Mouse (Mus musculus) forebrain, embryonic 12.5 days (tissue): Measurements from ENCODE around the gene Ifrd2. TPM values are rescaled to one million over a fixed set of nuclear protein-coding genes. Genes with fewer than 3 reads are reported as not detected.

Experiments used
- ATAC-seq: fragments of 200-750 bp; cut with Nextera tagmentation; 2 replicates; pipeline ENCODE4 v1.8.0; 2017; ENCODE audit warnings: moderate TSS enrichment; ENCODE audit not compliant: low FRiP score
- H3K27ac ChIP-seq: fragments of 300-500 bp; sonication (generic); 2 replicates; pipeline ENCODE4 v1.5.1; 2016; ENCODE audit warnings: mild to moderate bottlenecking
- H3K27me3 ChIP-seq: fragments of 300-500 bp; sonication (generic); 2 replicates; pipeline ENCODE4 v1.6.1; 2016; ENCODE audit warnings: mild to moderate bottlenecking
- H3K36me3 ChIP-seq: fragments of 300-500 bp; sonication (generic); replicated peaks from 2 replicates; pipeline ENCODE4 v1.6.1; 2016; ENCODE audit warnings: mild to moderate bottlenecking
- H3K4me1 ChIP-seq: fragments of 300-500 bp; sonication (generic); 2 replicates; pipeline ENCODE4 v1.6.1; 2016
- H3K4me2 ChIP-seq: fragments of 300-500 bp; sonication (generic); 2 replicates; pipeline ENCODE4 v1.6.1; 2016; ENCODE audit warnings: mild to moderate bottlenecking, moderate library complexity
- H3K4me3 ChIP-seq: fragments of 300-500 bp; sonication (generic); replicated peaks from 2 replicates; pipeline ENCODE4 v1.5.1; 2016; ENCODE audit warnings: mild to moderate bottlenecking
- H3K9ac ChIP-seq: fragments of 300-500 bp; sonication (generic); 2 replicates; pipeline ENCODE4 v1.6.1; 2016; ENCODE audit warnings: mild to moderate bottlenecking
- H3K9me3 ChIP-seq: fragments of 300-500 bp; sonication (generic); 2 replicates; pipeline ENCODE4 v1.6.1; 2016
- WGBS: fragments of 180-500 bp; shearing (Covaris S2); methylation state at CpG from one replicate; pipeline ENCODE4 v1.1.7; 2016; 5-methylcytosine and 5-hydroxymethylcytosine counted together
- polyA plus RNA-seq: library from polyadenylated mRNA; unstranded; fragments of >200 nt; fragmentation: Nextera tagmentation; extraction: Ambion mirVana; gene quantifications from 2 replicates; pipeline ENCODE4 v1.2.1, GENCODE M21; 2016

The Ifrd2 gene
- polyA plus RNA-seq, 1 experiment from 2014 or later: 22.1 TPM

DNA sequence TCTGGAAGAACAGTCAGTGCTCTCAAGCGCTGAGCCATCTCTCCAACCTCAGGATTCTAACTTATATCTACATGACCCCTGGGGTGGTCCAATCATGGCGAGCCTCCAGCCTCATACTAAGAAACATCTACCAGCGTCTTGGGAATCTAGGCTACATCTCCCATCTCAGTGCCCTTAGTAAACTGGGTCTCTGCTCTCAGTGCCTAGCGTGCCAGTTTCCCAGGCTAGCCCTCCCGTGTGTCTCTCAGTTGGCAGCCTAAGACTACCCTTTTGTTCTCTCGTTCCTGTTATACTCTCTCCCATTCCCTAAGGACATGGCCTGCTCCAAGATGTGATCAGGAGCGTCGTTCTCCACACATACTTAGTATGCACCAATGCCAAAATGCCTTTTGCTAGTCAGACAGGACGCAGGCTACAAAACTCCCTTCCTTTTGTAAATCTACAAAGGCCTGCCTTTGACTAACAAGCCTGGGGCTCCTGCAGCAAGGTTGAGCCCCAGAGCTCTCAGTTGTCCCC, 43.9 kb downstream of the Ifrd2 start:
- H3K4me2 ChIP-seq: peak overlapping the region; percentile 99
- peak overlapping the region; percentile 94 for H3K4me3 ChIP-seq
- H3K36me3 ChIP-seq: peaks cover 13% of the 10 kb centered on the region; the same call in 1 of the 2 replicates
- H3K9ac ChIP-seq: peak overlapping the region; percentile 94
- ATAC-seq: no peak
- H3K4me1 ChIP-seq: peaks cover 91% of the 10 kb centered on the region
- no peaks in the 10 kb centered on the region for H3K27me3 ChIP-seq
- H3K27ac ChIP-seq: peak overlapping the region; percentile 100
- whole genome bisulfite sequencing: 25% methylated on average over 9 of the region's 9 CpGs
- no peaks in the 10 kb centered on the region for H3K9me3 ChIP-seq

GRCm38 (mm10) chr9:107631861-107632260, 44.4 kb downstream of the Ifrd2 start:
- no peak for ATAC-seq
- WGBS: 61% methylated on average over 8 of the region's 8 CpGs

DNA sequence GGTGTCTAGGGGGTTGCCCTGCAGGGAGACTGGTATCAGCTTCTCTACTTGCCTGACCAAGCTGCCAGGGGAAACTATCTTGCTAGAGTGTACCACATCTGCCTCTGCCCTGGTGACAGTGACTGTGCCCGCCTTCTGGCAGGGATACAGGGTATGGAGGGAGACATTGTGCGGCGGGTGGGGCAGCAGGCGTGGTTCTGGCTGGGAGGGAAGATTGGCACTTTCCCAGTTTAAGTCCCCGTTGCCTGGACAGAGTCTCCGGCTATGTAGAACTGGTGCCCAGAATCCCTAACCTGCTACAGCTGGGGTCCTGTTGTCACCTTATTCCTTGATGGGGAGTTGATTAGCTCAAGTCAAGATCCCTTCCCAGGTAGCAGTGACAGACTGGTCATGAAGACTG, 45.0 kb downstream of the Ifrd2 start:
- no peak for ATAC-seq
- Histone ChIP-seq H3K4me3 (peak overlapping the region; percentile 94), H3K9me3 (no peaks in the 10 kb centered on the region), H3K4me1 (peaks cover 91% of the 10 kb centered on the region), H3K27ac (peak overlapping the region; percentile 100), H3K36me3 (peaks cover 13% of the 10 kb centered on the region; the same call in 1 of the 2 replicates), H3K4me2 (peak overlapping the region; percentile 99), H3K9ac (peak overlapping the region; percentile 94), H3K27me3 (no peaks in the 10 kb centered on the region)
- 23% methylated on average over 6 of the region's 6 CpGs for WGBS

More at GRCm38 (mm10) chr9:107631861-107632260, 44.4 kb downstream of the Ifrd2 start:
- H3K4me1 ChIP-seq: peaks cover 91% of the 10 kb centered on the region
- peak overlapping the region; percentile 100 for H3K27ac ChIP-seq
- peaks cover 13% of the 10 kb centered on the region; the same call in 1 of the 2 replicates for H3K36me3 ChIP-seq
- H3K9me3 ChIP-seq: no peaks in the 10 kb centered on the region
- peak overlapping the region; percentile 94 for H3K9ac ChIP-seq
- no peaks in the 10 kb centered on the region for H3K27me3 ChIP-seq
- peak overlapping the region; percentile 99 for H3K4me2 ChIP-seq
- peak overlapping the region; percentile 94 for H3K4me3 ChIP-seq

GRCm38 (mm10) chr9:107633091-107633660, 45.7 kb downstream of the Ifrd2 start:
- peaks cover 88% of the 10 kb centered on the region for H3K4me1 ChIP-seq
- peak overlapping the region; percentile 94 for H3K4me3 ChIP-seq
- H3K27ac ChIP-seq: peak overlapping the region; percentile 100
- peaks cover 9% of the 10 kb centered on the region; the same call in 1 of the 2 replicates for H3K36me3 ChIP-seq
- no peaks in the 10 kb centered on the region for H3K9me3 ChIP-seq
- H3K9ac ChIP-seq: peak overlapping the region; percentile 94
- H3K27me3 ChIP-seq: no peaks in the 10 kb centered on the region
- H3K4me2 ChIP-seq: peak overlapping the region; percentile 99
- WGBS: under 1% methylated on average over 33 of the region's 33 CpGs
- ATAC-seq: peak; percentile 7; the same call in 1 of the 2 replicates

GRCm38 (mm10) chr9:107633661-107634405, 46.4 kb downstream of the Ifrd2 start:
- ATAC-seq: no peak
- H3K27me3 ChIP-seq: no peaks in the 10 kb centered on the region
- H3K27ac ChIP-seq: peak overlapping the region; percentile 100
- no peaks in the 10 kb centered on the region for H3K9me3 ChIP-seq
- H3K9ac ChIP-seq: peak overlapping the region; percentile 94
- H3K4me2 ChIP-seq: peak overlapping the region; percentile 99
- peak overlapping the region; percentile 94 for H3K4me3 ChIP-seq
- H3K4me1 ChIP-seq: peaks cover 82% of the 10 kb centered on the region
- under 1% methylated on average over 15 of the region's 15 CpGs for WGBS
- peaks cover 5% of the 10 kb centered on the region; the same call in 1 of the 2 replicates for H3K36me3 ChIP-seq

- peak overlapping the region; percentile 99 for H3K4me2 ChIP-seq
- no peak for ATAC-seq
- no peaks in the 10 kb centered on the region; the same call in 1 of the 2 replicates for H3K36me3 ChIP-seq
- WGBS: under 1% methylated on average over 35 of the region's 35 CpGs
- H3K27me3 ChIP-seq: no peaks in the 10 kb centered on the region
- H3K27ac ChIP-seq: peak overlapping the region; percentile 100
- H3K9me3 ChIP-seq: no peaks in the 10 kb centered on the region
- peaks cover 77% of the 10 kb centered on the region for H3K4me1 ChIP-seq
- H3K4me3 ChIP-seq: peak overlapping the region; percentile 94
- peak overlapping the region; percentile 94 for H3K9ac ChIP-seq
Observed at GRCm38 (mm10) chr9:107634406-107635278, 47.2 kb downstream of the Ifrd2 start.

DNA sequence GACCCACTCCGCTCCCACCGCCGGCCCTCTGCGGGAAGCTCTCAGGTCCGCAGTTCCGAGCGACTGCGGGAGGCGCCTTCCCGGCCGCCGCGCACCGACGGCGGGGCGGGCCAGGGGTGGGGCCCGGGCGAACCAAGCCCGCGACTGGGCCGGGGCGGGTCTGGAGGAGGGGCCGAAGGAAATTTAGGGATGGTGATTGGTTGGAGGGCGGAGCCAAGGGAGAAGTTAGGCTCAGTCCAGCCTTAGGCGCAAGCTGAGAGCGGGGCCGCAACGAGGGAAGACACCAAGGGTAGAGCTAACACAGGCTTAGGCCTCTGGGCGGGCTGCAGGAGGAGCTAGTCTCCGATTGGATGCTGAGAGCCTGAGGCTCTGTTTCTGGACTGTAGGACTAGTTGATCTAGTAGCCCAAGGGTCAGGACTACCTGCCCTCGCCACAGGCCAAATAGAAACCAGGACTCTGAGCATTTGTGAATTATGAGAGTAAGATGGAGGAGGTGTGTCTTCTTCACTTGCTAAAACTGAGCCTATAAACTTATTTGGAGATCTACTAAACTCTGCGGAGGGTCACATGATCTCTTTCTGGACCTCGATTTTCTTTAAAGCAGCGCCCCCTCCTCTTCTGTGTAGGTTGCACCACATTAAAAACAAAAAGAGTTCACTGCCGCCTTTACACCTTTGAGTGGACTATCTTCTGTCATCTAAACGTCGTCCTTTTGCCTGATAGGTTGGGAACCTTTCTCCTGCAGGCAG, 48.0 kb downstream of the Ifrd2 start, which contains the start of gene Gnai2:
TSS of gene Gnai2 (minus strand) at position 89 of the 750 bp plus-strand sequence.
- peak within 1 kb of the TSS; percentile 99 for H3K4me2 ChIP-seq
- H3K9me3 ChIP-seq: no peaks in the 10 kb centered on the region
- WGBS: 3% methylated on average over 31 of the region's 38 CpGs
- H3K36me3 ChIP-seq: no peaks in the 10 kb centered on the region; the same call in 1 of the 2 replicates
- ATAC-seq: peak; percentile 91
- H3K9ac ChIP-seq: peak within 1 kb of the TSS; percentile 94
- peak within 1 kb of the TSS; percentile 94 for H3K4me3 ChIP-seq
- peaks cover 75% of the 10 kb centered on the region for H3K4me1 ChIP-seq
- H3K27ac ChIP-seq: peak within 1 kb of the TSS; percentile 100
- no peaks in the 10 kb centered on the region for H3K27me3 ChIP-seq

DNA sequence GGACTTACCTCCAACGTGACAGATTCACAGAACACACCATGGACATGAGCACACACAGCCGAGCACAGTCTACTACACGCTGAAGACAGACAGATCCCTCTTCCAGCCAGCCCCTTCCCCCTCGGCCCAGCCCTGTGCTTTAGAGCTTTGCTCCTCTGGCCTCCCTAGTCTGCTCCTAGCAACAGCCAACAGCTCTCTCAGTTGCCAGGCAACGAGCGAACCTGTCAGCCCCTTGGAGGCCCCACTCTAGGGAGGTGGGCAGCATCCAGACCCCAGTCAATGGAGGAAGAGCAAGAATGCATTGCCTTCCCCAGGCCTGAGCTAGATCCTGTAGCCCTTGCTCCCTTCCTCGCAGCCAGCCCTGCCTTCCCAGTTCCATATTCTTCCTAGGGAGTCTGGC, 49.6 kb downstream of the Ifrd2 start:
- ATAC-seq: peak; percentile 62
- Histone ChIP-seq H3K36me3 (no peaks in the 10 kb centered on the region; the same call in 1 of the 2 replicates), H3K27ac (peak overlapping the region; percentile 89), H3K27me3 (no peaks in the 10 kb centered on the region), H3K9me3 (no peaks in the 10 kb centered on the region), H3K4me2 (peak overlapping the region; percentile 43), H3K9ac (peak overlapping the region; percentile 25; the same call in 1 of the 2 replicates), H3K4me3 (peak overlapping the region; percentile 11; the same call in 1 of the 2 replicates), H3K4me1 (peaks cover 75% of the 10 kb centered on the region)
- 3% methylated on average over 7 of the region's 7 CpGs for WGBS

GRCm38 (mm10) chr9:107640257-107640772, 52.9 kb downstream of the Ifrd2 start:
- WGBS: 29% methylated on average over 8 of the region's 8 CpGs
- Histone ChIP-seq H3K4me3 (no peak overlapping the region), H3K27ac (peak overlapping the region; percentile 50; the same call in 1 of the 2 replicates), H3K36me3 (no peaks in the 10 kb centered on the region), H3K27me3 (no peaks in the 10 kb centered on the region), H3K4me2 (no peak overlapping the region), H3K4me1 (peaks cover 61% of the 10 kb centered on the region), H3K9me3 (no peaks in the 10 kb centered on the region), H3K9ac (peak overlapping the region; percentile 12; the same call in 1 of the 2 replicates)
- no peak for ATAC-seq

GRCm38 (mm10) chr9:107641666-107642065, 54.2 kb downstream of the Ifrd2 start:
- Histone ChIP-seq H3K9ac (0 out of 2 replicates have a peak overlapping the region, but pooled peaks have one; percentile 25), H3K4me3 (no peak overlapping the region), H3K27me3 (no peaks in the 10 kb centered on the region), H3K4me1 (peaks cover 48% of the 10 kb centered on the region), H3K4me2 (no peak overlapping the region), H3K9me3 (no peaks in the 10 kb centered on the region), H3K27ac (peak overlapping the region; percentile 51), H3K36me3 (no peaks in the 10 kb centered on the region)
- no peak for ATAC-seq
- WGBS: 26% methylated on average over 8 of the region's 8 CpGs
